Mouse (Mus musculus): Measurements from ENCODE around the gene Psmc5.
"Not testable (repeated sequence)": the region's sequence is repeated elsewhere in the genome, so short reads cannot be mapped to it uniquely, and the experiment has no call there.

Psmc5 gene

DNA sequence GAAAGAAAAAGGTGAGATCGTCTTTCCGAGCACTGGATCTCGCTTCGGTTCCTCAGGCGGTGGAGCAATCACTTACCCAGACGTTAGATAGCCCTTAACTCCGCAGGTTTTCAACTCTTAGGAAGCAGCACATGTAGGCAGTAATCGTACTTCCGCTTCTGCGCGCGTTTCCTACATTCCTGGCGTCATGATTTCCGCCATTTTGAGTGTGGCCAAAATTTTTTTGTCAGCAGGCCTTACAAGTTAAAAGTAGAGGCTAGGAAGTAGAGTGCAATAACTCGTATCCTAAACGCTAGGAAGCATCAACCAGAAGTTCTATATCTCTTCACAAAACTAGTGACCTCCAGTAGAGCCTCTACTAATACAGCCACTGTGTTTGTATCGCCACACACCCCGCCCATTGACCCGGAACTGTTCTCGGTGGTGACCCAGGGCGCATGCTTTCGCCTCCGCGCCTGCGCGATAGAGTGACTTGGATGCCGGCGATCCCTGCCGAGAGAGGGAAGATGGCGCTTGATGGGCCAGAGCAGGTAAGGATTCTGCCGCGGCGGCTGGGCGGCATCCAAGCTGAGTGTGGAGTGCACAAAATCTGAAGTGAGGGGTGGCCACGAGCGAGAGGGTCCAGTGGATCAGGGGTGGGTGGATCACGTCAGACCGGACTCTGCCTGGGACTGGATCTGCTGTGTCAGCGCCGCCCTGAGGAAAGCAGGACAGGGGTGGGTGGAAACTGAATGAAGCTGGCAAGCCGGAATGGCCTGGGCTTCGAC is at the start of gene Psmc5, which contains the start of gene Ftsj3:
Psmc5 (plus strand) TSS at position 470 of the 767 bp plus-strand sequence.
Ftsj3 (minus strand) TSS at position 395 of the 767 bp plus-strand sequence.
- DNase-seq = peak; percentile 97

GRCm38 (mm10) chr11:106212771-106213170 is 43.2 kb upstream of the Psmc5 start:
- DNase-seq = no peak

GRCm38 (mm10) chr11:106214856-106215255 is 41.1 kb upstream of the Psmc5 start:
- DNase-seq = peak; percentile 61

- DNase-seq = no peak
Observed at GRCm38 (mm10) chr11:106215450-106215859, 40.5 kb upstream of the Psmc5 start.

DNA sequence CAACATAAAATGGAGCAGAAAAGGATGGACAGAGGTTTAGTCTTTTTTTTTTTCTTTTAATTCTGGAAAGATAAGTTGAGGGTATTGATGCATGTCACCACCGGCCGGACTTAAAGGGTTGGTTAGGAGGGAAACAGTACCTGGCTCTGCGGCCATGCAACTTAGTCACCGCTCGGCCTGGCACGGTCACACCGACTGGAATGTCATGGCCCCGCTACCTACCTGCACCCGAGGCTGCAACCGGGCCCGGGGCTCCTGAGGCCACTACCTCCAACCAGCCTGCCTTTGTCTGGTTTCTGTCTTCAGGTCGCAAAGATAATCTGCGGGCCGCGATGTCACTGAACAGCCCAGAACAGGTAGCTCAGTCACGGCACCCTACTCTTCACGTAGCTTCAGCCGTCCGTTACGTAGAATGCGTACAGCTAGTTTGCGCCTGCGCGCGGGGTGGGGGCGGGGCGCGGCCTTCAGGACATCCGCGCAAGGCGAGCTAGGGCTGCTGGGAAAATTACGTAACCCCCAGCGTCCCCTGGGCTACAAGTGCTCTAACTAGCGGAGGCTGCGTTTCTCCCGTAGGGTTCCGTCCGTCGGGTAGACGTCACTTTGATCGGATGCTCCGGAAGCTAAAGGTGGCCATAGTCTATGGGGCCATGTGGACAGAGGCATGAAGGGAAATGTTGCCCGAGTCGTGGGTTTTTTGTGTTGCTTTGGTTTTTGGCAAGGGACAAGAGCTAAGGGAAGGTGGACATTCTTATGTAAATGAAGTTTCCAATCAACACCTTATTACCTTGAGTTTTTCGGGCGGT is 39.8 kb upstream of the Psmc5 start, which contains the start of gene Ccdc47:
Ccdc47 (minus strand) TSS at position 418 of the 803 bp plus-strand sequence.
- DNase-seq = peak; percentile 99

- peak; percentile 96 for DNase-seq
Observed at GRCm38 (mm10) chr11:106216730-106217490, 39.0 kb upstream of the Psmc5 start, which contains the start of gene Ddx42. TSS of gene Ddx42 (plus strand) at chr11:106216926.

DNA sequence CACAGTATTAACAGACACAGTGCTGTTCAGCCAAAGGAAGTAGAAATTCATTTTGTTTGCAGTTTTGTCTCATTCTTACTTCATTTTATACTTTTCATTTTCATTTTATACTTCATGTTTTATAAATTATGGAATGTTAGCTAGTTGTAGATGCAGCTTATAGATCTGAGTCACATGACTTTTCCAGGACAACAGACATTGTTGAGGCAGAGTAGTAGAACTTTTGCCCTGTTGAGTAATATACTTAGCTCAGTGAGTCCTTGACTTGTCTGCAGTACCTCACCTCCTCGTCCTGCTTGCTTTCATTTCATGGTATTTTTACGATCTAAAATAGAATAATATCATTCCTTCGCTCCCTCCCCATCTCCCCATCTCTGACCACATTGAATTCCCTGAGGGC is 35.4 kb upstream of the Psmc5 start:
- DNase-seq = no peak

GRCm38 (mm10) chr11:106233978-106234377 is 22.0 kb upstream of the Psmc5 start:
- not testable (repeated sequence) for DNase-seq

GRCm38 (mm10) chr11:106246834-106247233 is 9.1 kb upstream of the Psmc5 start:
- no peak for DNase-seq

GRCm38 (mm10) chr11:106249326-106249725 is 6.6 kb upstream of the Psmc5 start:
- DNase-seq = no peak

- DNase-seq = peak; percentile 55
Observed at GRCm38 (mm10) chr11:106254767-106255166, 1.2 kb upstream of the Psmc5 start.

DNA sequence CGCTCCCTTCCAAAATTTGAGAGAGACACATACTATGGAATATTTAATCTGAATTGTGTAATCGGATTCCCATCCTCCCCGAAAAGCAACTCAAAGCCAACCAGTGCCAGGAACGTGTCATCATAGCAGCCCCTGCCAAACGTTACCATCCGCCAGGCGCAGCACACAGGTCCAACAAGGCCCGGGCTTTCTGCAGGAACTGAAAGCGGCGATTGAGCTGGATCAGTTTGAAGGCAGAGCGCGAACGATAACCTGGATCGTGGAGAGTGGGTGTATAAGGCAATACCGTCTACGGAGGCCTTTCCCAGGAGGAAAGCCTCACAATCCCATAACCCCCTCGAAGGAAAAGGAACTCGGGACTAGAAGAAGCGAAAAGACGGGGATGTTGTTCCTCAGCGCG is 780 bp upstream of the Psmc5 start:
- peak; percentile 61 for DNase-seq

DNA sequence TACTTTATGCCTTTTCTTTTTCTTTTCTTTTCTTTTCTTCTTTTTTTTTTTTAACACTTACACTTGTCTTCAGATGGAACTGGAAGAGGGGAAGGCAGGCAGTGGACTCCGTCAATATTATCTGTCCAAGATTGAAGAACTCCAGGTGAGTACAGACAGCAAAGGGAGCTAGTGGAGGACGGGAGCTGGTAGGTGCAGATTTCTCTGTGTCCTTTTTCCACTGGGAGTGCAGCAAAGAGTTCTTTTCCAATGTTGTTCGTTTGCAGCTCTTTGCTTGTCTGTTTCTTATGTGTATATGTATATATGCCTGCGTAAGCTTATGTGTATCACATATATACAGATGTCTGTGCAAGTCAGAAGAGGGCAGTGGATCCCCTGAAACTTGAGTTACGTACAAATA is 821 bp downstream of the Psmc5 start:
- DNase-seq = peak; percentile 63

DNA sequence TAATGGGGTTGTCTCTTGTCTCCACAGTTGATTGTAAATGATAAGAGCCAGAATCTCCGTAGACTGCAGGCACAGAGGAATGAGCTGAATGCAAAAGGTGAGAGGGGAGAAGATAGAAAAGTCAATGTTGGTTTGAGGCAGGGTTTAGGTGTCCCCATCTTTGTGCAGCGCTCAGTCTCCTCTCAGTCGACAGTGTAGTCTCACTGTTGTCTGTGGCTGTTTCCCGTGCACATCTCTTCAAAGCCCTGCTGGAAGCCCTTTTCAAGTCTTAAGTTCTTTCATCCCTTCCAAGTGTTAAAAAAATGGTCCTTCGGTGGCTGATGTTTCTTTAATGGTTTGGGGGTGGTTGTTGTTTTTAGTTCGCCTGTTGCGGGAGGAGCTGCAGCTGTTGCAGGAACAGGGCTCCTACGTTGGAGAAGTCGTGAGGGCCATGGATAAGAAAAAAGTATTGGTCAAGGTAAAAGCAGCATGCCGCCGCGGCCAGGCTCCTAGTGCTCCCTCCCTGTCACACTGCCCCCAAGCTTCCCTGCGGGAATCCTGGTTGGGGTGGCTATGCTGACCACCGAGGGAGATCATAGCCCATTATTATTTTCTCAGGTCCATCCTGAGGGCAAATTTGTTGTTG is 5.0 kb downstream of the Psmc5 start:
- DNase-seq = peak; percentile 25

GRCm38 (mm10) chr11:106263963-106264362 is 8.0 kb downstream of the Psmc5 start:
- DNase-seq = peak; percentile 69

DNA sequence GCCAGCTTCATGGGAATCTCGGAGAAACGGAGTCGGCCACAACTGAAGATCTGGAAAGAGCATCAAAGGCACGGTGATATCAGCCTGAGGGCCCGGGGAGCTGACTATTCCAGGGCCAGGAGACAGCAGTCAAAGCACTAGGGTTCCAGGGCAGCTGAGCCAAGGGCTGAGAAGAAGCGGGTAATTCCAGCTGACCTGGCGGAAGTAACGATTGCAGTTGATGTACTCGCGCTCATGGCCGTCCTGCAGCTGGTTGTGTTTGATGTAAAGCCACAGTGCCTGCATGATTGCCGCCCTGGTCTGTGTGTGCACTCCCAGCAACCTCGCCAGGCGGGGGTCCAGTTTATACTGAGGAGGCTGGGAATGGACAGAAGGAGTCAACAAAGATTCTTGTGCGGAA is 9.0 kb downstream of the Psmc5 start:
- peak; percentile 50 for DNase-seq

DNA sequence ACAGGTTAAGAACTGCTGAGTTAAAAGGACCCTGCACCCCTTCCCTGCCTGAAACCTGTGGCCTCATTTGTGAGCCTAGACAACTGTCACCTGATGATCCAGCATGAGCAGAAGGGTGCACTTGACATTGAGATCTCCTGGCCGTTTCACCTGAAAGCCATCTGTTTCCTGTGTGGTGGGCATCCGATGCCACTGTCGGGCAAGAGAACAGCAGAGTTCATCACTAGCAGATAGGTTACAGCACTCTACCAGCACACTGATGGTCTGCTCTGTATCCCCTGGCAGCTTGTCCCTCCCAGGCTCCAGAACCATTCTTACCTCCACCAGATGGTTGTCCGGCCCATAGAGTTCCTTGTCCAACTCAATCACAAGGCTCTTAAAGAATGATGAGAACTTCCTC is 9.6 kb downstream of the Psmc5 start:
- DNase-seq = peak; percentile 66

DNA sequence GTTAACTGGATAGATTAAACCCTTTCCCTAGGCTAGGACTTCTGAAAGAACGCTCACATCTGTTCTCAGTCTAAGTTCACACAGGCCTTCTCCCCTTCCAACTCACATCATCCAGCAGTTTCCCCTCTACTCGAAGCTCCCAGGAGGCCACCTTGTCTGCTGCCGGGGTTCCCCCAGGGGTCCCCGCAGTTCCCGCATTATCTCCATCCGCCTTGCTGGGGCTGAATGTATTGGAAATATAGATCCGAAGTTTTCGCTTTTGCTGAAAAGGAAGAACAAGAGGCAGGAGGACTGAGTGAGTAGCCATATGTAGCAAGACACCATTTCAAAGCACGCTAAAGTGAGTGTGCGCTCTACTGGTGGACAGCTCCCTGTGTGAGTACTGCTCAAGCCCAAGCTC is 10.5 kb downstream of the Psmc5 start:
- peak; percentile 57 for DNase-seq

GRCm38 (mm10) chr11:106267311-106267852 is 11.4 kb downstream of the Psmc5 start:
- DNase-seq = peak; percentile 97

GRCm38 (mm10) chr11:106267871-106268270 is 11.9 kb downstream of the Psmc5 start:
- DNase-seq = peak; percentile 88

GRCm38 (mm10) chr11:106268326-106269059 is 12.5 kb downstream of the Psmc5 start:
- DNase-seq = peak; percentile 97

Data from cerebellum, adult 9-11 months (tissue).